Mouse (Mus musculus) urinary bladder, postnatal 10 days (tissue): Measurements from ENCODE around the gene Ctf1.
"Not testable (repeated sequence)": the region's sequence is repeated elsewhere in the genome, so short reads cannot be mapped to it uniquely, and the experiment has no call there.

Source experiments
- DNase-seq: peaks from one replicate; pipeline ENCODE4 v3.0.0; 2022; ENCODE audit warnings: low spot score

The Ctf1 gene

GRCm38 (mm10) chr7:127693290-127693689, 19.2 kb upstream of the Ctf1 start:
- DNase-seq = no peak

GRCm38 (mm10) chr7:127693730-127694129, 18.8 kb upstream of the Ctf1 start:
- DNase-seq = not testable (repeated sequence)

- no peak for DNase-seq
These were observed 13.6 kb upstream of the Ctf1 start for GRCm38 (mm10) chr7:127698986-127699385.

- no peak for DNase-seq
These were observed 11.7 kb upstream of the Ctf1 start for GRCm38 (mm10) chr7:127700712-127701331.

- DNase-seq = no peak
These were observed 8.9 kb upstream of the Ctf1 start for GRCm38 (mm10) chr7:127703561-127704178.

GRCm38 (mm10) chr7:127704598-127704997, 7.9 kb upstream of the Ctf1 start:
- DNase-seq = no peak

- no peak for DNase-seq
These were observed 6.8 kb upstream of the Ctf1 start for GRCm38 (mm10) chr7:127705706-127706105.

- no peak for DNase-seq
These were observed 5.2 kb upstream of the Ctf1 start for GRCm38 (mm10) chr7:127707045-127707956.

- no peak for DNase-seq
These were observed 4.7 kb upstream of the Ctf1 start for GRCm38 (mm10) chr7:127707957-127708206.

GRCm38 (mm10) chr7:127708207-127709078, 4.1 kb upstream of the Ctf1 start, which contains the start of gene Bcl7c:
TSS of gene Bcl7c (minus strand) at chr7:127708933.
- DNase-seq = peak; percentile 60

- DNase-seq = no peak
These were observed 3.1 kb upstream of the Ctf1 start for GRCm38 (mm10) chr7:127709261-127709979.

- DNase-seq = no peak
These were observed 1.5 kb upstream of the Ctf1 start for GRCm38 (mm10) chr7:127711031-127711430.

GRCm38 (mm10) chr7:127711456-127711855, 1.1 kb upstream of the Ctf1 start:
- no peak for DNase-seq

- no peak for DNase-seq
These were observed 2.3 kb downstream of the Ctf1 start for GRCm38 (mm10) chr7:127714816-127715215.

- DNase-seq = no peak
These were observed 4.5 kb downstream of the Ctf1 start for GRCm38 (mm10) chr7:127716992-127717391.

GRCm38 (mm10) chr7:127718339-127718738, 5.8 kb downstream of the Ctf1 start:
- no peak for DNase-seq

GRCm38 (mm10) chr7:127719258-127719657, 6.7 kb downstream of the Ctf1 start:
- DNase-seq = no peak

- no peak for DNase-seq
These were observed 13.0 kb downstream of the Ctf1 start for GRCm38 (mm10) chr7:127725490-127725889.

- no peak for DNase-seq
These were observed 13.4 kb downstream of the Ctf1 start for GRCm38 (mm10) chr7:127725924-127726323.

- DNase-seq = no peak
These were observed 15.4 kb downstream of the Ctf1 start for GRCm38 (mm10) chr7:127727898-127728297.

GRCm38 (mm10) chr7:127730170-127730569, 17.6 kb downstream of the Ctf1 start:
- DNase-seq = no peak
